Mouse (Mus musculus) lung, postnatal 0 days (tissue): ENCODE results near the gene Bpnt1.

ENCODE experiments used
- CTCF ChIP-seq: IDR thresholded peaks from 2 replicates; pipeline ENCODE4 v1.5.1; 2016; ENCODE audit warnings: antibody characterized with exemption, mild to moderate bottlenecking
- EP300 ChIP-seq: IDR thresholded peaks from 2 replicates; pipeline ENCODE4 v1.6.1; 2016; ENCODE audit warnings: antibody characterized with exemption, mild to moderate bottlenecking, control low read depth

GRCm38 (mm10) chr1:185307645-185308044 is 24.3 kb upstream of the Bpnt1 start:
- no peak for TF ChIP-seq CTCF
- TF ChIP-seq EP300: no peak
